Mouse (Mus musculus) brain, embryonic 14.5 days (tissue): ENCODE data around the gene Gabarap.

Experiments
- CTCF ChIP-seq: fragments of 200-500 bp; IDR thresholded peaks from 2 replicates; pipeline ENCODE4 v1.5.1; 2012; ENCODE audit warnings: inconsistent platforms, mild to moderate bottlenecking, moderate library complexity, borderline replicate concordance; ENCODE audit not compliant: insufficient read depth, insufficient read length; ENCODE audit errors: extremely low read depth
- POLR2A ChIP-seq: fragments of 200-500 bp; IDR thresholded peaks from 2 replicates; pipeline ENCODE4 v1.6.1; 2012; ENCODE audit warnings: mild to moderate bottlenecking, inconsistent platforms, borderline replicate concordance; ENCODE audit not compliant: poor library complexity, insufficient read depth, insufficient read length, severe bottlenecking; ENCODE audit errors: extremely low read depth

DNA sequence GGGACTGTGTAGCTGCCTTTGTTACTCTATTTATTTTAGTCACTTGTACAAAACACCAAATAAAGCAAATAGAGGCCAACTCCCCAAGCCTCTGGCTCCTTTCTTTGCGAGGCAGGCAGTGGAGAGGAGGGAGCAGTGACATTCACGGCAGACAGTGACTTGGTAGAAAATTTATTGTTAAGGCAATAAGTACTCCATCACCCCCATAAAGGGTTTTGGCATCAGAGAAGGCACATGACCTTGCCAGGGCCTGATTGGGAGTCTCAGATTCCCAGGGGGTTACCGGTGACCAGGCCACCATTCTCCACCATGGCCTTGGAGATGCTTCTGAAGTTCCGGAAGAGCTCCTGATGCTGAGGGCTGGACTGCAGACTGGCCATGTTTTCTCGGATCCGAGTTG is 19.1 kb downstream of the Gabarap start:
- TF ChIP-seq CTCF (no peak), POLR2A (no peak)
